Mouse (Mus musculus) liver, postnatal 0 days (tissue): ENCODE data around the gene Fibcd1.
A peak's percentile ranks its signal among the peaks of the same experiment; 100 is the strongest.

Experiments
- CTCF ChIP-seq: sonication (generic); IDR thresholded peaks from 2 replicates; pipeline ENCODE4 v1.5.1; 2016; ENCODE audit warnings: antibody characterized with exemption, low read depth
- EP300 ChIP-seq: IDR thresholded peaks from 2 replicates; pipeline ENCODE4 v1.6.1; 2016; ENCODE audit warnings: antibody characterized with exemption, low read depth, mild to moderate bottlenecking

- TF ChIP-seq CTCF (peak; percentile 36), EP300 (no peak)
Observed at GRCm38 (mm10) chr2:31792611-31793010, 53.2 kb downstream of the Fibcd1 start.
